Mouse (Mus musculus) brown adipose tissue, adult 24 weeks (tissue): Measurements from ENCODE around the gene Shmt1. TPM values are rescaled to one million over a fixed set of nuclear protein-coding genes. Genes with fewer than 3 reads are reported as not detected.
A peak's percentile ranks its signal among the peaks of the same experiment; 100 is the strongest.
"Not testable (repeated sequence)": the region's sequence is repeated elsewhere in the genome, so short reads cannot be mapped to it uniquely, and the experiment has no call there.

Experiments used
- H3K27ac ChIP-seq: fragments of 200-500 bp; replicated peaks from 2 replicates; pipeline ENCODE4 v1.5.1; 2012; ENCODE audit warnings: low read depth, mild to moderate bottlenecking, low read length
- H3K4me1 ChIP-seq: fragments of 200-500 bp; 2 replicates; pipeline ENCODE4 v1.6.1; 2012; ENCODE audit warnings: low read length, mixed read lengths; ENCODE audit not compliant: control insufficient read depth, insufficient read depth, insufficient read length
- H3K4me3 ChIP-seq: fragments of 200-500 bp; 2 replicates; pipeline ENCODE4 v1.5.1; 2012; ENCODE audit warnings: low read depth, mild to moderate bottlenecking, low read length, moderate library complexity; ENCODE audit not compliant: insufficient read depth
- polyA plus RNA-seq: library from polyadenylated mRNA; stranded (reverse); fragments of >200 nt; gene quantifications from 2 replicates; pipeline ENCODE4 v1.2.4, GENCODE M21; 2012; ENCODE audit not compliant: missing spikeins, insufficient read depth, insufficient read length

Shmt1 gene
- polyA plus RNA-seq, result 18.0 and 28.1 TPM in 2 replicates

DNA sequence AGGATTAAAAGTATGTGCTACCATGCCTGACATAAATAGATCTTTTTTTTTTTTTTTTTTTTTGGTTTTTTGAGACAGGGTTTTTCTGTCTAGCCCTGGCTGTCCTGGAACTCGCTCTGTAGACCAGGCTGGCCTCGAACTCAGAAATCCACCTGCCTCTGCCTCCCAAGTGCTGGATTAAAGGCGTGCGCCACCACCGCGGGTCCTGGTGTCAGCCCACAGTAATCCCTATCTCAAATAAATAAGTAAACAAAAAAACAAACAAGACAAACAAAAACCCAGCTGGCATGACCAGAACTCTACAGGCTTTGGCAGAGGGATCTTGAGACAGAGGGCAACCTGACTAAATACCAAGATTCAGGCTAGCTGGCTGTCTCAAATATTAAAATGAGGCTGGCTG, at the start of gene Shmt1:
TSS of gene Shmt1 (minus strand) at position 101 of the 400 bp plus-strand sequence.
- H3K4me3 ChIP-seq, result peak within 1 kb of the TSS; percentile 57
- H3K27ac ChIP-seq, result not testable (repeated sequence)

DNA sequence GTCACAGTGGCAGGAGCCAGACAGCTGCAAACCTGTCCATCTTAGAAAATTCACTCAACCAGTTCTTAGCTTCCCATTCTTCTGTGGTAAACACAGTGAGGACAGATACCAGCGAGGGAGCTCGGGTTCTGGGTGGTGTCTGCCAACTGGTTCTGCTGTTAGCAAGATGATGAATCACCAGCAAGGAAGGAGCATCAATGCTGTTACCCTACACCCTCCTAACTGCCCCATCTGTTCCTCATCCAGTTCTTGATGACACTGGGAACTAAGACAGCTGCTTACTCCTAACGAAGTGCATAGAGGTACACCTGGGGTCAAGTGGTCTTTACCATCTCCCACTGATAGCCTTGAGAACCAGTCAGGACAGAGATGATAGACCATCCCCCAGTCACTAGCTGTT, 45.1 kb upstream of the Shmt1 start:
- no peak overlapping the region for H3K27ac ChIP-seq
- no peak overlapping the region for H3K4me3 ChIP-seq
- H3K4me1 ChIP-seq, result no peaks in the 10 kb centered on the region

More for the DNA sequence above, at the start of gene Shmt1:
- H3K4me1 ChIP-seq, result not testable (repeated sequence)

DNA sequence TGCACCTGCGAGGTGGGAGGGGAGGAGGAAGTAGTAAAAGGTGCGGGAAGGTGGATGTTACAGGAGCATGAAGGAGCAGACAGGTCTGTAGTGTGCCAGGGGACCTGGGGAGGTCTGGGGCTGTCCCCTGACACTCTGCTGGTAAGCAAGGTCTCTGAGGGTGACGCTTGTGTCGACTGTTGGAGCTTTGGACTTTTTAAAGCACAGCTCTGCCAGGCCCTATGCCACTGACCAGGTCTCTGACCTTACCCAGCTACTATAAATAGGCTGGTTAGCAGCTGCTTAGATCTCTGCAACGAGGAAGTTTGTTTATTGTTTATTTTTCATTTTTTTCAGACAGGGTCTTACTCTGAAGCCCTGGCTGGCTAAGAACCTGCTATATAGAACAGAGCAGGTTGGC, 33.9 kb upstream of the Shmt1 start:
- Histone ChIP-seq H3K27ac (peak overlapping the region; percentile 85), H3K4me3 (no peak overlapping the region), H3K4me1 (peaks cover 22% of the 10 kb centered on the region)

DNA sequence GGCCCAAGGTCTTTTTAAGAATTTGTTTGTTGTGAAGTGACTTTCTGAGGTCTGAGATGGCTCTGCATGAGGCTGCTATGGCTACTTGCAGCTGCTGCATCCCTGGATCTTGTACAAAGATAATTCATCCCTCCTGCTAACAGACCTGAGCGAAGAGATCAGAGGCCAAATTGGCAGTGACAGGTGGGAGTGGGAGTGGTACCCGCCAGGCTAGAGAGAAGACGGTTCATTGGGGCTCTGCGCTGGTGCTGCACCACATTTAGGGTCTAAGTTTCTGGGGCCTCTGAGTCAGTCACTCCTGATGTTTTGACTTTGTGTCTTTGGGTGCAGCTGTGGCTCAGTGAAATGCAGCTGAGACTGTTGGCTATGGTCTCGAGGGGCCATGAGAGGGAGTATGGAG, 31.9 kb upstream of the Shmt1 start:
- Histone ChIP-seq H3K27ac (peak overlapping the region; percentile 90), H3K4me1 (peaks cover 25% of the 10 kb centered on the region), H3K4me3 (no peak overlapping the region)

DNA sequence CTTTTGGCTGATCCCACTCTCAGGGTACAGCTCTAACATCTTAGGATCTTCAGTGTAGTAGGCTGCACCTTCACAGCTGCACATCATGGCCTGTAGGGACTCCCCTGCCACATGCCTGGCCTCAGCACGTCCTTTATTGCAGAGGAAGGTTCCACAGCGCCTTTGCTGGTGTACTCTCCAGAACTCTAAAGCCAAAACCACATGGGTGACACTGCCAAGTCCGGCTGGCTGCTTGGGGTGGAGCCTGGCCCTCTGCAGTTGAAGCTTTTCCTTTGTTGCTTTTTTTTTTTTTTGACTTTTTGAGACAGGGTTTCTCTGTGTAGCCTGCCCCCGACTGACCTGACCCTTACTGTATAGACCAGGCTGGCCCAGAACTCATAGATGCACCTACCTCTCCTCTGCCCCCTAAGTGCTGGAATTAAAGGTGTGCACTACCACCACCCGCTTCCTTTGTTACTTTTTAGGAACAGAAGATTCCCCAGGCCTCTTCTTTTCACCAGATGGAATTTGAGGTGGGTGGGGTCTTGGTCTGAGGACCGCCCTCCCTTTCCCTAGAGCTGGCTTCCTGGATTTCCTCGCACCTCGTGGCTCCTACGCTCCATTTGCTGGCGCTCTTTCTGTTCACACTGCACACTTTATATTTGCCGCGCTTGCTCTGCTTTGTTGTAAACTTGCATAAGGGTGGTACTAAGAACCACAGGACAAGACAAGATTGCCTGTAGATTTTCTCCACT, 30.1 kb upstream of the Shmt1 start:
- H3K4me3 ChIP-seq, result no peak overlapping the region
- peaks cover 32% of the 10 kb centered on the region for H3K4me1 ChIP-seq
- H3K27ac ChIP-seq, result peak overlapping the region; percentile 83

DNA sequence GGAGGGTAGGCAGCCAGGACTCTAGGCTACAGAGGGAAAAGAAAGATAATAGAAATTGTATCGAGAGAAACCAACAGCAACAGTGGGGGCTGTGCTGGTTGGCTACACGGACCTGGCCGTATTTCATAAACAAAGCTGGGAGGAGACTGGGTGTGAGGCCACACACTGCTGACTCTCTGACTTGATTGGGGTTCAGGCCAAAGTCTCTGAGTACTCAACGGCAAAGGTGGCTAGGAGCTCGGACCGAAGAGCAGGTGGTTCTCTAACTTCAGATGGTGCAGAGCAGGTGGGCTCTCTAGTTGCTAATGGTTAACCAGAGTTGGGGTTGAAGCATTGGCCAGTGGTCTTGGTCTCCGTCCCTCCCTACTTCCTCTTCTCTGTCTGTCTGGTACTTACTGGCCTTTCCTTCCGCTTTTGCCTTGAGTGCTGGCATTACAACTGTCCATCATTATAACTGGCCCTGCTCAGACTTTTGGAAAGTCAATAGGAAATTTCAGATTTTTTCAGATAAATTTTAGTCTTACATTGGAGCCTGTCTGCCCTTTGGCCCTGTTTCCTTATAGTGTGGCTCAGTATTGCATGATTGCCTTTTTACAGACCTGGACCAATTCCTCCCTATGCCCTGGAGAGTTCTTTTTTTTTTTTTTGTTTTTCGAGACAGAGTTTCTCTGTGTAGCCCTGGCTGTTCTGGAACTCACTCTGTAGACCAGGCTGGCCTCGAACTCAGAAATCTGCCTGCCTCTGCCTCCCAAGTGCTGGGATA, 26.3 kb upstream of the Shmt1 start:
- H3K27ac ChIP-seq, result peak overlapping the region; percentile 100
- peak overlapping the region; percentile 65 for H3K4me3 ChIP-seq
- H3K4me1 ChIP-seq, result peaks cover 28% of the 10 kb centered on the region

DNA sequence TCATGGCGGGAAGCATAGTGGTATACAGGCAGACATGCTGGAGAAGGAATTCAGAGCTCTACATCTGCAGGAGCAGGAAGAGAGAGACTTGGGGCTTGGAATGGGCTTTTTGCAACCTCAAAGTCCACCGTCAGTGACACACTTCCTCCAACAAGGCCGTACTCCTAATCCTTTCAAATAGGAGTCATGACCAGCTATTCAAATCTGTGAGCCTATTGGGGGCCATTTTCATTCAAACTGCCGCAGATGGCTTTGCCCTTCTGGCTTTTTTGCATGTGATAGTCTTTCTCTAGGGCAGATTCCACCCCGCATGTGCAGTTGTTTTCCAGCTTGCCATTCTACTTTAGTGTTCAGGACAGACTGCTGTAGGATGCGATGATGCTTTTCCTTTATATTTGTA, 25.4 kb upstream of the Shmt1 start:
- Histone ChIP-seq H3K4me1 (peaks cover 23% of the 10 kb centered on the region), H3K27ac (peak overlapping the region; percentile 100), H3K4me3 (no peak overlapping the region)

DNA sequence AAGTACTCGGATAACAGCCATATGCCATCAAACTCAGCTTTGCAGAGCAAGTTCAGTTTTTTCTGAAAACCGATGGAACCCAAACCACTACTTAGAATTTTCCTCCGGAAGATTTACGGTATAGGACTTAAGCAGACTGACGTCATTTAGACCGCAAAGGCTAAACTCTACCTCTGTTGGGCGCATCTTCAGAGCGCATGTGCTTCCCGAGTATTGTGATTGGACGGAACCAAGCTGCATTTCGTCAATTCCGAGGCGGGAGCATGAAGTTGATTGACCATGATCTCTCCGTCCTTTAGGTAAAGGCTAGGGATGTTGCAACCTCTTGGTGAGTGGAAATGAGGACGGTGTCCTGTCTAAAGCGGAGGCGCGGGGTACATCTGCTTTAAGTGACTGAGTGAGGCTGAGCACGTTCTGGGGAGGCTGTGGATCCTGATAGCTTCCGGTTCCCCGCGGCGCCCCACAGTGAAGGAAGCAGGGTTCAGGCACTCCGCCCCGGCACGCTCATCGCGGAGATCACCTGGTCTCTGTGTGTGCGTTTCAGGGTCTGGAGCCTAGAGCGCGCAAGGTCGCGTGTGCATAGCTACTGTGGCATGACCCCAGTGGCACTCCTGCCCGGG, 19.0 kb upstream of the Shmt1 start, which contains the start of gene Dhrs7b:
TSS of gene Dhrs7b (plus strand) at position 199 of the 620 bp plus-strand sequence.
- Histone ChIP-seq H3K4me3 (peak within 1 kb of the TSS; percentile 93), H3K27ac (peak within 1 kb of the TSS; percentile 88), H3K4me1 (0 out of 2 replicates have a peak, but pooled peaks cover 3% of the 10 kb centered on the region)

DNA sequence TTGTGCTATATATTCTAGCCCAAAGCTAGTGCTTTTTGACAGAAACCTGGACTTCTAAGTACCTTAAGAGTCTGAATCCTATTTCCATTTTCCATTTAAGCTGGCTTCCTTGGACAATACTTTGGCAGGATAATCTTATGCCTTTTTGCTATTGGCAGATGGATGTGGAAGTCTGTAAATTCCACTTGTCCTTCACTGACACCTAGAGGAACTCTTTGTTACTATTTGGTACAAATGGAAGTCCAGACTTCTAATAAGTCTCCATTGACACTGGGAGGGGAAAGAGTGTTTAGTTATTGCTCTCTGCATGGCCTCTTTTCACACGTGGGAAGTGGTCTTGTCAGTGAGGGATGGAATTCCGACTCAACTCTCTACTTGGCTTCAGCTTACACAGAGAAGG, 17.4 kb upstream of the Shmt1 start:
- Histone ChIP-seq H3K27ac (no peak overlapping the region), H3K4me3 (no peak overlapping the region), H3K4me1 (0 out of 2 replicates have a peak, but pooled peaks cover 3% of the 10 kb centered on the region)

DNA sequence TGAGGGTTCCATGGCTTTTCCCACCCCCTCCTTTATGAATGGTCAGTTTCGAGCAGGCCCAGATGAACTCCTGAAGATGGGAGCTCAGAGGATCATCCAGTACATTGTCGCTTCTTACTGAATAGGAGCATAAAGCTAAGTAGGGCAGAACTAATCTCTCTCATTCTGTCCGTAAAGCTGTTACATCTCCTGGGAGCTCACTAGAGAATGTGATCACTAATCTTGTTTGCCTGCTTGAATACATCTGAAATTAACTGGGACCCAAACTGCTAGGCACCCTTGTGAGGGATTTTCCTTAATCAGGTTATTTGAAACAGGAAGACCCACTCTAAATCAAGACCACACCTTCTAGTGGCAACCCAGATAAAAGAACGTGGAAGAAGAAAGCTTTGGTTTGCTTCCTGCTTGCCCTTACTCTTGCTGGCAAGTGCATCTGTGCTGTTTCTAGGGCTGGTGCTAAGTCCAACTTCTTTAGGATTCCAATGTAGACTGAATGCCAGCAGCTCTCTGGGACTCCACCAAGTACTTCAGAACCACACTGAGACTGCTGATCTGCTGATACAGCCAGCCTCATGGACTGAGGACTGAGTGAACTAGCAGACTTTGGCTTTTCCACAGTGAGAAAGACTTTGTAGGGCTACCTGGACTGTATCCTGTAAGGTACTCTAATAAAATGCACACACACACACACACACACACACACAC, 15.9 kb upstream of the Shmt1 start:
- Histone ChIP-seq H3K27ac (no peak overlapping the region), H3K4me3 (no peak overlapping the region), H3K4me1 (0 out of 2 replicates have a peak, but pooled peaks cover 3% of the 10 kb centered on the region)

DNA sequence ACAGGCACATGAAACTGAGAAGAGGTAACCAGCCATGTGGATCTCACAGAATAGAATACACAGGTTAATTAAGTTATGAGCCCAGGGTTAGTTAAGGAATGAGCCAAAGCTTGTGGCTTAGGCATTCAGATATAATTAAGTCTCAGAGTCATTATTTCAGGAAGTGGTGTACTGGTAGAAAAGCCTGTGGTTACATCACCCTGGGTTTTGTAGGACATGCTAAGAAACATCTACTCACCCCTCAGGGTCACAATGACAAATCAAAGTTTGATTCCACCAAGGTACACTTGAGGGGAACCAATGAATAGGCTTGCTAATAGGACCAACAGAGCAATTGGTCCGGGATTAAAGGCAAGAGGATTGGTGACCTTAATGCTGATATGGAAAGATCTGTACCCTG, 15.2 kb upstream of the Shmt1 start:
- Histone ChIP-seq H3K27ac (no peak overlapping the region), H3K4me3 (no peak overlapping the region), H3K4me1 (0 out of 2 replicates have a peak, but pooled peaks cover 3% of the 10 kb centered on the region)

DNA sequence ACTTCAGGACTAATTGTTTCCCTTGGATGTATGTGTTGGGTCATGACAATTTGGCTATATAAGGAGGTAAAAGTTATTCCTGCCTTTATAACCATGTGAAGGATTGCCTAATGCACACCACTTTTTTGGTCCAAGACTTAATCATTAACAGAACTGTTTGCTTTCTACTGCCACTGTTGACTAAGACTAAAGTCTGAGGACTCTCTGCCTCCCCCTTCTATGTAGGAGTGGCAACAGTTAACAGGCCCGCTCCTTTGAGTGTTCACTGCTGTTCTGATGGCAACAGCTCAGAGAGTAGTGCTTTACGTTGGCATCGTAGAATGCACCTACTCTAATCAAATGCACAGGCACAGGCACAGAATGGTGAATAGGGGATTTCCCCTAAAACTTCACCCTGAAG, 13.7 kb upstream of the Shmt1 start:
- no peak overlapping the region for H3K27ac ChIP-seq
- H3K4me3 ChIP-seq, result no peak overlapping the region
- no peaks in the 10 kb centered on the region for H3K4me1 ChIP-seq

DNA sequence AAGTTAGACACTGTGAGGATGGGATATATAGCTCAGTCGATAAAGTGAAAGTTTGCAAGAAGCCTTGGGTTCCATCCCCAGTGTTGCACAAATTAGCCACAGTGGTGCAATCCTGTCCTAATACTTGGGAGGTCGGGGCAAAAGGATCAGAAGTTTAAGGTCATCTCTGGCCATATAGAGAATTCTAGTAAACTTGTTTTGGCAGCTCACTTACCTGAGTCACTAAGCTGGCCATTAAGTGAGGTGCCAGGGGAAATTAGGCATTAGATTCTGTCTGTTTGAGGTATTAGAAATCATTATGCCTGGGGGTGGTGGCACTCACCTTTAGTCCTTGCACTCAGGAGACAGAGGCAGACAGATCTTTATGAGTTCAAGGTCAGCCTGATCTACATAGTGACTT, 12.3 kb upstream of the Shmt1 start:
- no peak overlapping the region for H3K27ac ChIP-seq
- no peaks in the 10 kb centered on the region for H3K4me1 ChIP-seq
- H3K4me3 ChIP-seq, result no peak overlapping the region

DNA sequence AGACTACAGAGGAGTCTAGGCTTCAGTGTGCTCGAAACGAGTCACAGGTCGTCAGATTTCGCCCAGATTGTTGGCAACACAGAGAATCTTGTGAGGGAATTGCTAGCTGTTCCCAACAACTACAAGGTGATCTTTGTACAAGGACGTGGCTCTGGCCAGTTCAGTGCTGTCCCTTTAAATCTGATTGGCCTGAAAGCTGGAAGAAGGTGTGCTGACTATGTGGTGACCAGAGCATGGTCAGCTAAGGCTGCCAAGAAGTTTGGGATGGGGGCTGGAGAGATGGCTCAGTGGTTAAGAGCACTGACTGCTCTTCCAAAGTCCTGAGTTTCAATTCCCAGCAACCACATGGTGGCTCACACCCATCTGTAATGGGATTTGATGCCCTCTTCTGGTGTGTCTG, 4.9 kb upstream of the Shmt1 start:
- Histone ChIP-seq H3K4me1 (no peaks in the 10 kb centered on the region), H3K27ac (no peak overlapping the region), H3K4me3 (no peak overlapping the region)

DNA sequence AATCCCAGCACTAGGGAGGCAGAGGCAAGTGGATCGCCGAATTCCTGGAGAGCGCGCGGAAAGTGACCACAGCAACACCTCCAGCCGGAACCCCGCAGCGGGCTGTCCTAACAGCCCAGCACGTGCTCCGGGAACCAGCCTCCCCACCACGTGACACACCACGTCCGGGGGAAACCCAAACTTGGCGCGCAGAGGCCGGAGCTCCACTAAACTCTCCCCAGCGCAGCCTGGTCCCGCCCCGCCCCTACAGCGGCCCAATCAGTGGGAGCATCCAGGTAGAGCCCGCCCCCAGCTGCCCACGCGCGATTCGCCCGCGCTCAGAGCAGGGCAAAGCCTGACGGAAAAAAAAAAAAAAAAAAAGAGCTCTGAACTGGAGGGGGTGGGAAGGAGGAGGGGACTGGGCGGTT, 461 bp downstream of the Shmt1 start:
- Histone ChIP-seq H3K4me3 (peak overlapping the region; percentile 57), H3K27ac (no peak overlapping the region), H3K4me1 (peaks cover 3% of the 10 kb centered on the region)
